Mouse (Mus musculus): ENCODE results near the gene Zcchc8. TPM values are rescaled to one million over a fixed set of nuclear protein-coding genes. Genes with fewer than 3 reads are reported as not detected.

Zcchc8 gene
- total RNA-seq, 1 experiment from 2014 or later, result 78.0 TPM

DNA sequence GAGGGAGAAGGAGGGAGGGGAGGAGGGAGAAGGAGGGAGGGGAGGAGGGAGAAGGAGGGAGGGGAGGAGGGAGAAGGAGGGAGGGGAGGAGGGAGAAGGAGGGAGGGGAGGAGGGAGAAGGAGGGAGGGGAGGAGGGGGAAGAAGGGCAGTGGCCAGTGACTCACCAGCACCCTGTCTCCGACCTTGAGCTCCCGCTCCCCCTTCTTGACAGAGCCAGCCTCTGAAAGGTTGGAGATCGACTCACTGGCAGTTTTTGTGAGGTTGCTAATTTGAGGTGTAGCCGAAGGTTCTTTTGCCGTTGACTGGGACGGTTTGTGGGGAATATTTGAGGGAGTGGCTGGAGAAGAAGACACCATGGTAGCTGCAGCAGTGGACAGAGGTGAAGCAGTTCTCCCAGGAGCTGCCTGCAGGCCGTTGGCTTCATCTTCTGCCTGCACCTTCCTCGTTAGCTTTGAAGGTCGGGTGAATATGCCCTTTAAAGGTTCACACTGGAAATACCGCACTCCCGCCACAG, 67.6 kb downstream of the Zcchc8 start:
- no peak for ATAC-seq (ENCODE audit: extremely low read depth, insufficient number of reproducible peaks, low FRiP score, poor library complexity, severe bottlenecking)

DNA sequence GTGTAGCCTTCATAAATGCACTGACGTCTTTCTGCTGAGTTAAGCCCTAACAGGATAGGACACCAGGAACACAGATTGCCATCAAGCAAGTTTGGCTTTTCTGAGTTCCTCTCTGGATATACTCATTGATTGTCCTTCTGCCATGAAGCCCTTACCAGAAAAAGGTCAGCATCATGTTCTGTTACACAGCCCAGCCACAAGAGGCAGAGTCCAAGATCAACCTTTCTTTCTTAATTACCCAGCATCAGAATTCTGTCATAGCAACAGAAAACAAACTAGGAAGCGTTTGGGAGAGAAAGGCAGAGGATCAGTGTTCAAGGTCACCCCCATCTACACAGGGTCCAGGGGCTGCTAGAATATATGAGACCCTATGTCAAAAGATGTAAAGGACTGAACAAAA, 70.1 kb downstream of the Zcchc8 start:
- ATAC-seq (ENCODE audit: extremely low read depth, insufficient number of reproducible peaks, low FRiP score, poor library complexity, severe bottlenecking), result no peak

Other genes with a start within 250 kb of the Zcchc8 start
- not detected in 2 replicates for gene Lrrc43, start 231.8 kb downstream of the Zcchc8 start, total RNA-seq (2017)
- not detected in 2 replicates for gene Il31, start 231.6 kb downstream of the Zcchc8 start, total RNA-seq (2017)
- not detected in 2 replicates for gene B3gnt4, start 210.6 kb downstream of the Zcchc8 start, total RNA-seq (2017)
- gene Diablo, start 196.9 kb downstream of the Zcchc8 start, total RNA-seq (2017), result 34.1 and 41.3 TPM in 2 replicates
- not detected in 2 replicates for gene Gm49027, start 195.6 kb downstream of the Zcchc8 start, total RNA-seq (2017)
- 25.3 and 28.9 TPM in 2 replicates for gene Vps33a, start 148.1 kb downstream of the Zcchc8 start, total RNA-seq (2017)
- 186 and 205 TPM in 2 replicates for gene Clip1, start 36.5 kb downstream of the Zcchc8 start, total RNA-seq (2017)
- gene Rsrc2, start 28.3 kb upstream of the Zcchc8 start, total RNA-seq (2017), result 384 and 420 TPM in 2 replicates
- gene Kntc1, start 28.6 kb upstream of the Zcchc8 start, total RNA-seq (2017), result 0.12 TPM in 1 of 2 replicates, not detected in the other
- 78.9 and 82.9 TPM in 2 replicates for gene Hcar2, start 144.4 kb upstream of the Zcchc8 start, total RNA-seq (2017)
- gene Hcar1, start 158.9 kb upstream of the Zcchc8 start, total RNA-seq (2017), result not detected in 2 replicates
- 23.0 and 27.9 TPM in 2 replicates for gene Denr, start 186.1 kb upstream of the Zcchc8 start, total RNA-seq (2017)
- 1.5 and 2.9 TPM in 2 replicates for gene Gm43518, start 206.3 kb upstream of the Zcchc8 start, total RNA-seq (2017)
- 5.8 and 8.6 TPM in 2 replicates for gene Ccdc62, start 209.6 kb upstream of the Zcchc8 start, total RNA-seq (2017)

Data from neutrophil, adult 5-6 weeks (primary cell).